Mouse (Mus musculus) small intestine, adult 2 months (tissue): ENCODE data around the gene Gdap2.

Experiments
- CTCF ChIP-seq: fragments of 200-500 bp; IDR thresholded peaks from 2 replicates; pipeline ENCODE4 v1.5.1; 2012; ENCODE audit warnings: low read depth, mild to moderate bottlenecking, control low read depth, inconsistent platforms, low read length, moderate library complexity, mixed read lengths; ENCODE audit not compliant: insufficient replicate concordance, insufficient read length; ENCODE audit errors: extremely low read depth
- POLR2A ChIP-seq: fragments of 200-500 bp; IDR thresholded peaks from 2 replicates; pipeline ENCODE4 v1.6.1; 2012; ENCODE audit warnings: low read depth, mild to moderate bottlenecking, control low read depth, inconsistent platforms, low read length, moderate library complexity

DNA sequence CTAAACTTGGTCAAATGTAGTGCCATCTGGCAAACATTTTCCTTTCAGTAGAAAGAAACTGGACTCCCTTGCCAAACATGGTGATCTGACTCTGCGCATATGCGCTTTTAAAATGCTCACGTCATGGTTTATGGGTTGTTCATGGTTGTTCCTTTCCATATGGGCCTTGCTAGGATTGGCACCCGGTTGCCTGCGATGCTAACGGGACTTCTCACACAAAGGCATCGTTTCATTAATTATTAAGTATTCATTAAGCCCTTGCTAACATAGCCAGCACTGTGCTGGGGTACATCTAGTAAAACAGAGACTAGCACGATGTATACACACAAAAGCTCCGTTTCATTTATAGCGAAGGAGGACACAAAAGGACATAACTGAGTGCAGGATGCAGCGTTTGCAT, 27.7 kb downstream of the Gdap2 start:
- TF ChIP-seq POLR2A, result no peak
- TF ChIP-seq CTCF, result no peak
